In genomic region chr11:66932827-66933599, GRCm38 (mm10) we compare ENCODE assay signal across 25 mouse cellular contexts. TPM values are rescaled to one million over a fixed set of nuclear protein-coding genes. Genes with fewer than 3 reads are reported as not detected.
"Had no signal": no experiment of that assay in that cellular context is flagged by ENCODE, and none has a peak within 500 bp of the region (broad histone marks: within the 10 kb centered on the region; RNA-seq: fewer than 3 reads in every experiment).

No protein-coding gene starts in this region.

- H3K27ac ChIP-seq: left cerebral cortex, adult 2 months; limb, embryonic 12.5 days; limb, embryonic 15.5 days; liver, embryonic 14.5 days; macrophage; midbrain, embryonic 10.5 days; midbrain, embryonic 15.5 days; neural tube, embryonic 12.5 days; neural tube, embryonic 15.5 days had no signal

- H3K4me1 ChIP-seq: limb, embryonic 12.5 days; limb, embryonic 15.5 days; megakaryocyte, embryonic 14.5 days; midbrain, embryonic 15.5 days; neural tube, embryonic 12.5 days; neural tube, embryonic 15.5 days had no signal

- H3K4me2 ChIP-seq: limb, embryonic 12.5 days; limb, embryonic 15.5 days; liver, embryonic 11.5 days; lung, embryonic 14.5 days; midbrain, embryonic 15.5 days; neural tube, embryonic 12.5 days; neural tube, embryonic 15.5 days had no signal

- H3K27me3 ChIP-seq: limb, embryonic 12.5 days; limb, embryonic 15.5 days; midbrain, embryonic 15.5 days; neural tube, embryonic 12.5 days; neural tube, embryonic 15.5 days had no signal

- DNase-seq: kidney, postnatal 10 days; layer of hippocampus, postnatal 36 days; left cerebral cortex, postnatal 4 days; liver, postnatal 0 days; lung, embryonic 14.5 days; thymus, adult 18-20 months; thymus, postnatal 36 days had no signal

- ATAC-seq: liver, postnatal 0 days; lung, postnatal 0 days; midbrain, embryonic 15.5 days had no signal

- H3K36me3 ChIP-seq: limb, embryonic 12.5 days; limb, embryonic 15.5 days; midbrain, embryonic 10.5 days; midbrain, embryonic 15.5 days; neural tube, embryonic 12.5 days; neural tube, embryonic 15.5 days had no signal

- H3K9me3 ChIP-seq: limb, embryonic 12.5 days; limb, embryonic 15.5 days; midbrain, embryonic 10.5 days; midbrain, embryonic 15.5 days; neural tube, embryonic 12.5 days; neural tube, embryonic 15.5 days had no signal

- H3K9ac ChIP-seq: limb, embryonic 12.5 days; limb, embryonic 15.5 days; liver, embryonic 14.5 days; liver, postnatal 0 days; lung, embryonic 14.5 days; midbrain, embryonic 15.5 days; neural tube, embryonic 12.5 days; neural tube, embryonic 15.5 days had no signal

- H3K4me3 ChIP-seq: left cerebral cortex, adult 2 months; limb, embryonic 12.5 days; limb, embryonic 15.5 days; megakaryocyte, embryonic 14.5 days; midbrain, embryonic 10.5 days; midbrain, embryonic 15.5 days; neural tube, embryonic 12.5 days; neural tube, embryonic 15.5 days had no signal

RNA-seq across cellular contexts. Expression of gene Pirt, which starts 21.2 kb away (rescaled TPM):
- polyA plus RNA-seq: liver, embryonic 14.5 days; liver, postnatal 0 days; macrophage; spleen, adult 2 months; testis, adult 2 months had no signal

RNA-seq across cellular contexts. Expression of gene Tmem238l, which starts 23.4 kb away (rescaled TPM):
- total RNA-seq: layer of hippocampus, adult 8-10 months; layer of hippocampus, postnatal 10 days; layer of hippocampus, postnatal 36 days; left cerebral cortex, adult 2 months; left cerebral cortex, postnatal 14 days; left cerebral cortex, postnatal 4 days had no signal
- polyA plus RNA-seq: kidney, embryonic 14.5 days; limb, embryonic 12.5 days; liver, embryonic 11.5 days; liver, embryonic 14.5 days; liver, postnatal 0 days; lung, embryonic 14.5 days; lung, postnatal 0 days; macrophage; midbrain, embryonic 10.5 days; midbrain, embryonic 15.5 days; neural tube, embryonic 12.5 days; neural tube, embryonic 15.5 days; spleen, adult 2 months; testis, adult 2 months had no signal
